Mouse (Mus musculus) B cell, adult 62 days (primary cell): ENCODE measurements around the gene Elavl1. TPM values are rescaled to one million over a fixed set of nuclear protein-coding genes. Genes with fewer than 3 reads are reported as not detected.

Source experiments
- total RNA-seq: library from RNA; stranded (reverse); gene quantifications from 4 replicates; pipeline ENCODE4 v1.2.4, GENCODE M21; 2023

Gene Elavl1
- 84.4 to 105 TPM (median 96.3 TPM) in 4 replicates for total RNA-seq

DNA sequence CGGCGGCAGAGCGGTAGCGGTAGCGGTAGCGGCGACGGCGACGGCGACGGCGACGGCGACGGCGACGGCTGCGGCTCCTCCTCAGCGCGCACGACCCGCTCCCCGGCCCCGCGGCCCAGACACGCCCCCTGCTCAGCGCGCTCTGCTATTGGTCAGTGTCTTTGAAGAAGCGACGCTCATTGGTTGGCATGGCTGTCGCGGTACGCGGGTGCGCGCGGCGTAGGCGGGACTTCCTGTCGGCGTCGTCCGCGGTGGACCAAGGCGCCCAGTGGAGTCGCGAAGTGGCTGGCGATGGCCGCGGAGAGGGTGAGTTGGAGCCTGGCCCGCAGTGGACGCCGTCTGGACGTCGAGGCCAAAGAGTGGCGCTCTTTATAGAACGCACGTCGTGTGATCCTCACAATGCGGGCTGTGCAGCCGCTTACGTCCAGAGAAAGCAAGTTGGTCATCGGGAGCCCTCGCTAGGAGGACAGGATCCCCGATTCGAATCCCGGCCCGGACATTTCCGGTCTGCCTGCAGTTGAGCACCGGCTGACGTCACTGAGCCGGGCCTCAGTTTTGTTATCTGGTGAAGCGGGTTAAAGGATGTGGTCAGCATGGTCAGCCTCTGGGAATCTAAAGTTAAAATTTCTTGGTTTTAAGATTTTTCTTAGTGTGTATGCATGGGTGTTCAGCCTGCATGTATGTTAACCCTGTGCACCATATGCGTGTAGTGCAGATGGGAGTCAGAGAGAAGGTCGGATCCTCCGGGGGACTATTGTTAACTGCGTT is at the start of gene Elavl1, which contains the start of gene Ccl25:
Elavl1 (minus strand) TSS at position 431 of the 768 bp plus-strand sequence.
Ccl25 (plus strand) TSS at position 228 of the 768 bp plus-strand sequence.

DNA sequence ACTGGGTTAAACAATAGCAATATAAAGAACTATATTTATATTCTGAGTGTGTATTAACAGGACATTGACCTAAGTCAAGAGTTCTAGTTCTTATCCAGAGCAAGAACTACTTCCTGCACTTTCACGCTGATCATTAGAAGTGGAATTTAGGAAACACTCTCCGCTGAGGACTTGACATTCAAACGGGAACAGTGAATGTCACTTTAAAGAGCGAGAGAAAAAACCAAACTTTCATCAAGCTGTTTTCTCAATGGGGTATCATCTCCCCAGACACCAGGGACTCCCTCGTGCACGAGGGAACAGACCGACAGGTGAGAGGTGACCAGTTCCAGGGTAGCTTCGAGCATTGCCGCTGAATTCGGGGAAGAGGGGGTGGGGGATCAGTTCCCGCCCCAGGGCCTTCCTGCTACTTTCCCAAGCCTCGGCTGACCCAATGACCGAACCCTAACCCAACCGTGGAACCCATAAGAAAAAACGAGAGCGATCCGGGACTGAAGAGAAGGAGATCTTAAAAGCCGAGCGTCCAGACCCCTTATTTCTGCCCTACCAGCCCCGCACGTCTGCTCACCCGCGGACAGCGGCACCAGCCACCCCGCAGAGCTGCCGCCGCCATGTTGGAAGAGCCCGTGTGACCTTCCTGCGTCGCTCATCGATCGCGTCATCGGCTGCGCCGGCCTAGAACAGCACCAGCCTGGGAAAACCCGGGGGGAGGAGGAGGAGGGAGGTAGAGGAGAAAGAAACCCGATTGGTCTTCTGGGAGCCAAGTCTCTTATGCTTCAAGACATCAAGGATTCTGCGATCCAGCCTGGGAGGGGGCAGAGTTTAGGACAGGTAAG is 49.7 kb downstream of the Elavl1 start, which contains the start of gene Timm44:
Timm44 (minus strand) TSS at position 639 of the 836 bp plus-strand sequence.

DNA sequence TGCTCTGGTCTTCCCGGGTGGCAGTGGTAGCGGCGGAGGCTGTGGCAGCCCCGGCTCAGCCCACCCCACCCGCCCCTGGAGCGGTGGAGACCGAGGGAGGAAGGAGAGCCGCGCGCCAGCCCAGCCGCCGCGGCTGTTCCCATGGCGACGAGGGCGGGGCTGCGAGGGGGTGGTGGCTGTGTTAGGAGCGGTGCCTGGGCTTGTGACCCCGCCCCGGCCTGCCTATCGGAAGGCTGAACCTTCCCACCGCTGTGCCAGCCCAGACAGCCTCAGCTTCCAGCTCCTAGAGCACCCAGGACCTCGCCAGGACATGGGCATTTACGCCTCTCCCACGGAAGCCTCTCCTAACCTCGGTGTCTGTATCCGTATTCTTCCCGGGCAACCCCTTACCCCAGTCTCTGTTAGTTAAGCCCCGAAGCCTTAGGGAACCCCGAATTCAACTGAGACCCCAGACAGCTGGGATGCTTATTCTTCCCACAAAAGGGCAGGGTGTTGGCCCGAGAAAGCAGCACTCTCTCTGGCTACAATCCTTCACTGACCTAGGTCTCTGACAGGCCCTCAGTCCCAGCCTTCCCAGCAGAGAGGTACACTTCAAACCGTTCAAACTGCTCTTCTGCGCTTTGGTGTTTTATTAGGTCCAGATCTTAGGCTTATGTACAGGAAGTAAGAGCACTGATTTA is 65.9 kb downstream of the Elavl1 start, which contains the start of gene Ctxn1:
Ctxn1 (minus strand) TSS at position 150 of the 680 bp plus-strand sequence.

DNA sequence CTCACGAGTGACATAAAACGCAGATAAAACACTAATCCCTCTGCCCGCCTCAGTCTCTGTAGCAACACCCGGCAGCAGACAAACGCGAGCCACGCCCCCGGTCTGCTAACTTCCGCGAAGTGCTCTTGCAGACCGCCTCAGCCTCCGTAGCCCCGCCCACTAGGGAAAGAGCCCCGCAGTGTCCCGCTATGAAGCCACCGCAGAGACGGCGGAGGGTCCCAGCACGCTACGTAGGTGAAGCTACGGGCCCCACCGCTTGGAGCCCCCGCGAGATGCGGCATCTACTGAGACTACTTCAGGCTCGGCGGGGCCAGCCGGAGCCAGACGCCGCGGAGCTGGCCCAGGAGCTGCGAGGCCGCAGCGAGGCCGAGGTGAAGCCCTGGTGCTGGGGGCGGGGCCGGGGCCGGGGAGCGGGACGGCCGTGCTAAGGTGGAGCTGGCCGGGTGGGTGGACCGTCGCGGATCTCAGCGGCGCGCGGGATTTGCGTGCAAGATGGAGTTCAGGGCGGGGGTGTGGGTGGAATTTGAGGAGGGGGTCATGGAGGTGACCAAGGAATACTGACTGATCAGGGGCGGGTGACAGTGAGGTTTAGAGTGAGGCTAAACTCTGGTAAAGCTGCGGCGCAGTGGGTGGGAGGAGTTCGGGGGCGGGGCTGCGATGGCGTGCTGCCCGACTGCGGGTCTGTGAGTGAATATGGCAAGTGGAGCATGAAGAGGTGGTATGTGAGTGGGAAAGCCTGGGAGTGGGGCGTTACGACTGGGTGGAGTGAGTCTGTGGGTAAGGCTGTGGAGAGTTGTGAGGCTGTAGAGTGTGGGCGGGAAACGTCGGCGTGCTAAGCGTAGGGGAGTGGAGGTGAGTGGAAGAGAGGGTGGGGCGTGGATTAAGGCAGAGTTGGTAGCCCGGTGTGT is 72.0 kb downstream of the Elavl1 start, which contains the start of gene Snapc2:
Snapc2 (plus strand) TSS at position 147 of the 908 bp plus-strand sequence.

DNA sequence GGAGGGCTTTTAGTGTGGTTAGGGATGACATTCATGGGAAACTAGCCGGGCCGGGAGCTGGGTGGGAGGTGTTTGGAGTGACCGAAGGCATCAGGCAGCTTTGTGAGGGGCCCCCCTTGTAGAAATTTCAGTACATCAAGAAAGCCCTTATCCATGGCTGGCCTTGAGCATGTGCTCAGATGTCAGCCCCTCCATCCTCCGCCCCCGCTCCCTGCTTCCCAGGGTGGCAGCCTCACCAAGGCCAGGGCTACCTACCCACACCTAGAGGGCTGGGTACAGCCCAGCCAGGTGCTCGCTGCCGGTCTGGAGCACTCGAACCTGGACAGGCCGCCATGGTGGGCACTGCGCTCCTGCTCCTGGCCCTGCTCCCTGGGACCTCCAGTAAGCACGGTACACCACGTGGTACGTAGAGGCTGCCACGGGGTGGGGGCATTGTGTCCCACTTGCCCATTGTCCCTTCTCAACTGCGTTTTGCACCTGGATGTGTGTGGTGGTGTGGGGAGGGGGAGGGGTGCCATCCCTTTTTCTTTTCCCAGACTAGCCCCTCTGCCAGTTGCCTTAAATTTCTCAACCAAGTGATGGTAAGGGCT is 77.2 kb downstream of the Elavl1 start, which contains the start of gene Tgfbr3l:
Tgfbr3l (plus strand) TSS at position 264 of the 590 bp plus-strand sequence.

DNA sequence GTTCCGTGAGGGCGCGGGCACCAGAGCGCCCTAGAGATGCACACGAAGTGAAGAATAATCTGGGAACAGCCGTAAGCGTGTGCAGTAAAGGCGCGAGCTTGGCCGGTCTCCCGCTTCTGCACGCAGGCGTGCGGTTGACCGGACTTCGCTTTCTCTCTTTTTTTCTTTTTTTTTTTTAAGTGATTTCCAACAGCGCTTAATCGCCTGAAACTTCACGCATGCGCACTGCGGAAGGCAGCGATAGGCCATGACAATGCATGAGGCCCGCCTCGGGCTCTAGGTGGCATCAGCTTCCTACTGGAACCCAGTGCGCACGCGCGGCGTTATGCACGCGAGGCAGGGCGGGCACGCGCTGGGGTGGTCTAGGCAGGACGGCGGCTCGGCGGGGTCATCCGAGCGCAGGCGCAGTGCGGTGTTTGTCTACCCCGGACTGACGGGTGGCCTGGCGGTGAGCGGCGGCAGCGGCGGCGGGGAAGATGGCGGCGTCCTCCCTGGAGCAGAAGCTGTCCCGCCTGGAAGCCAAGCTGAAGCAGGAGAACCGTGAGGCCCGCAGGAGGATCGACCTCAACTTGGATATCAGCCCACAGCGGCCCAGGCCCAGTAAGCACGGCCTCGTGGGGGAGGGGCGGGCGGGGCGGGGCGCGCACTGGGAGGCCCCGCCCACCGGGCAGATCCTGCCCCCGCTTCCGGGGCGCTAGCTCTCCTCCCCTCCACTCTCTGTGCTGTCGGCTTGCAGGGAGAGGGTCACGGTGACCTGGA is 86.6 kb downstream of the Elavl1 start, which contains the start of the genes Map2k7 and Gm49320:
Map2k7 (plus strand) TSS at position 307 of the 759 bp plus-strand sequence.
Gm49320 (plus strand) TSS at position 432 of the 759 bp plus-strand sequence.

Other genes starting within 250 kb of the Elavl1 start
- not detected in 4 replicates for gene Cd209f, start 219.6 kb downstream of the Elavl1 start, total RNA-seq
- gene Cd209g, start 191.3 kb downstream of the Elavl1 start, total RNA-seq = not detected in 4 replicates
- 25.1 to 32.3 TPM (median 28.3 TPM) in 4 replicates for gene Evi5l, start 158.8 kb downstream of the Elavl1 start, total RNA-seq
- gene Prr36, start 108.0 kb downstream of the Elavl1 start, total RNA-seq = 0.15 TPM in 1 of 4 replicates, not detected in the others
- not detected in 4 replicates for gene Lrrc8e, start 98.6 kb downstream of the Elavl1 start, total RNA-seq
- gene Map2k7, start 86.7 kb downstream of the Elavl1 start, total RNA-seq = 107 to 134 TPM (median 112 TPM) in 4 replicates
- not detected in 4 replicates for gene Gm49320, start 86.5 kb downstream of the Elavl1 start, total RNA-seq
- gene Tgfbr3l, start 77.2 kb downstream of the Elavl1 start, total RNA-seq = 14.9 to 23.4 TPM (median 21.3 TPM) in 4 replicates
- 11.2 to 14.0 TPM (median 12.3 TPM) in 4 replicates for gene Snapc2, start 72.3 kb downstream of the Elavl1 start, total RNA-seq
- 0.83 to 0.95 TPM (median 0.94 TPM) in 3 of 4 replicates, not detected in the other for gene Ctxn1, start 66.1 kb downstream of the Elavl1 start, total RNA-seq
- gene Timm44, start 49.5 kb downstream of the Elavl1 start, total RNA-seq = 73.9 to 80.0 TPM (median 77.2 TPM) in 4 replicates
- gene Ccl25, start 203 bp downstream of the Elavl1 start, total RNA-seq = 11.0 to 17.8 TPM (median 14.6 TPM) in 4 replicates
- 35.2 to 41.4 TPM (median 38.9 TPM) in 4 replicates for gene Cers4, start 167.6 kb upstream of the Elavl1 start, total RNA-seq